Mouse (Mus musculus) cerebellum, postnatal 4 days (tissue): Measurements from ENCODE around the gene Plekha6.

Experiments
- DNase-seq, 2 experiments: peaks; one replicate each; pipeline ENCODE4 v3.0.0; 2022; ENCODE audit warnings: low spot score in 2 of 2, mixed read lengths in 1 of 2

Plekha6 gene

GRCm38 (mm10) chr1:133214672-133215359, 50.8 kb downstream of the Plekha6 start:
- DNase-seq, result no peak

- no peak for DNase-seq
Measured at GRCm38 (mm10) chr1:133215360-133215700, 51.3 kb downstream of the Plekha6 start.

DNA sequence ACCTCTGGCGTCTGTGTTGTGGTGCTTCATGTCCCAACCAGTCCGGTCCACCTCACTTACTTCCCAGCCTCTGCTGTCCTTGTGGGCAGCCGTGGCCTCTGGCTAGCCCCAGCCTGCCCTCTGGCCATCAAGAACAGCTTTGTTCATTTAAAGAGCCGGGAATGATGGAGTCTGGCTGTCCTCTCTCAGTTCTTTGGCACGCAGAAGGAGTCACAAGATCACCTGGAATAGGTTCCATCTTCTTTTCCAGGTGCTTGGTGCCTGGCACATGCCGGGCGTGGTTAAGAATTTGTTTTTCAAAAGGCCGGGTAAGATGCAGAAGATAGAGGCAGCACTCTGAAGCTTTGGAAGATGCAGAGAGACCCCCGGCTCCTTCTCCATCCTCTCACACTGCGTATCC, 51.7 kb downstream of the Plekha6 start:
- DNase-seq, result no peak

DNA sequence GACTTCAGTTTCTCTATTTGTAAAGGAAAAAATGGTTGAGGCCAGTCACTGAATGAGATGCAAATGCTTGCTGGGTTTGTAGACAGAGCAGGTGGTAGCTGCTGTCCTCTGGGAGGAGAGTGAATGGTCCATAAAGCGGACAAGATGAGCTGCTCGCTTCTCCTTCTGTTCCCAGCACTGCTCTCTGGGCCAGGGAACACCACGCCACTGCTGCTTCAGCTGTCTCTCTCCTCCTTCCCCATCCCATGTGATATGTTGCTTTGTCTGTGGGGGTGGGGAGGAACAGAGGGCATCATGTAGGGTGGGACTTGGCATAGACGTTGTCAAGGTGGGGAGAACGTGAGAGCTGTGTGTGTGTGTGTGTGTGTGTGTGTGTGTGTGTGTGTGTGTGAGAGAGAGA, 53.0 kb downstream of the Plekha6 start:
- DNase-seq, result peak in 1 of 2 experiments; percentile 47

GRCm38 (mm10) chr1:133219106-133219505, 55.1 kb downstream of the Plekha6 start:
- no peak for DNase-seq

- DNase-seq, result no peak
Measured at GRCm38 (mm10) chr1:133221459-133221858, 57.4 kb downstream of the Plekha6 start.

GRCm38 (mm10) chr1:133222445-133222995, 58.5 kb downstream of the Plekha6 start:
- no peak for DNase-seq

DNA sequence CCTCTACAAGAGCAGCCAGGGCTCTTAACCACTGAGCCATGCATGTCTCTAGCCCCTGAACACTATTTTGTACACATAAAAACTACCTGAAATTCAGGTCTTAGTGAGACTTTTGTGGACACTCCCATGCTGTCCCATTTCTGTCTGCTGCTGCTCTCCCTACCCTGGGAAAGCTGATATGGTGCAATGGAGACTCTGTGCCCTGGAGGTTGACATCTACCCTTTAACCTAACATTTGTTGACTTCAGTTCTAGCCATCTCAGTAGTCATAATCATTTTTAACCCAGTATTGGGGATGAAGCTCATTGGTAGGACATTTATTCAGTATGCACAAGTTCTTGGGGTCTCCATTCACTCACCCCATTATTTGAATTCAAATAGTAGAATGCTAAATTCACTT, 60.7 kb downstream of the Plekha6 start:
- DNase-seq, result no peak

- no peak for DNase-seq
Measured at GRCm38 (mm10) chr1:133225137-133225536, 61.1 kb downstream of the Plekha6 start.

DNA sequence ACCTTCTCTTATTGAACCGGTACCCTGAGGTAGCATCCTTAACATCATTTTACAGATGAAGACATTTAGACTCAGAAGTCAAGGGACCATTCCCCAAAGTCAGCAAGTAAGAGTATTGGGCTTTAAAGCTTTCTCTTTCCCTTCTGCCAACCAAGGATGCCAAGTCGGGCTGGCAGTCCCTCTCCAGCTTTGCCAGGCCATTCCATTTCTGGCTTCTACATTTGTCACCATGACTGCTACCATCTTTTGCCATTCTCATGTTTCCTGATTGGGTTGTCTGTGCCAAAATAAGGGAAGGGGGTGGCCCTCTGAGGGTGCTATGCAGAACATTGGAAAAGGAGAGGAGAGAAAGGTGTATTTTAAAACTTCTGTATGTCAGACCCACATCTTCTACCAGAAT, 61.6 kb downstream of the Plekha6 start:
- no peak for DNase-seq

GRCm38 (mm10) chr1:133225963-133226660, 62.1 kb downstream of the Plekha6 start:
- DNase-seq, result peak in 1 of 2 experiments; percentile 39

- peak in 1 of 2 experiments; percentile 64 for DNase-seq
Measured at GRCm38 (mm10) chr1:133226928-133227327, 62.9 kb downstream of the Plekha6 start.

GRCm38 (mm10) chr1:133227378-133227777, 63.4 kb downstream of the Plekha6 start:
- no peak for DNase-seq

- no peak for DNase-seq
Measured at GRCm38 (mm10) chr1:133228809-133229487, 64.9 kb downstream of the Plekha6 start.

- no peak for DNase-seq
Measured at GRCm38 (mm10) chr1:133231523-133232193, 67.6 kb downstream of the Plekha6 start.

DNA sequence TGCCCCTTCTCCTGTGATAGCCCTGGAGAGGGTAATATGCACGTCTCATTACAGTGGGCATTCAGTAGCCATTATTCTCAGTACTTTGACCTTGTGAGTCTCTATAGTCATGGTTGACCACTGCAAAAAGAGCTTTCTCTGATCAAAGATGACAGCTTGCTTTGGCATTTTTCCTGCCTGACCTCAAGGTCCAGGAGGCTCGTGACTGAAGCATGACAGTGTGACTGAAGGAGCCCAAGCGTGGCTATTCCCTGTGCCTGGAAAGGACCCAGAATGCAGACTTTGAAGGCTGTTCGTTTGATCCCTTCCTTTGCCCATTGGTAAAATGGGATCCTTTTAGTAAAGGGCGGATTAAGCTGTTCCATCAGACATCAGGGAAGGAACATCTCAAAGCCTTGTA, 71.9 kb downstream of the Plekha6 start:
- no peak for DNase-seq

- DNase-seq, result no peak
Measured at GRCm38 (mm10) chr1:133236693-133237440, 72.9 kb downstream of the Plekha6 start.

DNA sequence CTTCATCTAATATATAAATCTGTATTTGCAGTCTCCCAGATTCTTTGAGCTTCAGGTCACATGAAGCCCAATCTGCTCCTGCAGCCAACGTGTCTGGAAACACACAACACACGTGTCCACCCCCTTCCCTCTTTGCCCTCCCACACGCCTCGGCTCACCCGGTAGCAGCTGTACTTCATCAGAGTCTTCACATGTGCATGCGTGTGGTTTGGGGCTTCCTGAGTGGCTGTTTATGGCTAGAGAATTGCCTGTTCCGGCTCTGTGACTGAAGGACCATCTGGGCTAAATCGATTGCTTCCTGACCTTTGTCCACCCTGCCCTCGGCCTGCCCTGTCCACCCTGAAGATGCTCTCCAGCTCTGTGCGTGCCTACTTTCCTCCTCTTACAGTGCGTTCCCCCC, 73.7 kb downstream of the Plekha6 start:
- DNase-seq, result no peak

GRCm38 (mm10) chr1:133239121-133239812, 75.3 kb downstream of the Plekha6 start:
- no peak for DNase-seq

DNA sequence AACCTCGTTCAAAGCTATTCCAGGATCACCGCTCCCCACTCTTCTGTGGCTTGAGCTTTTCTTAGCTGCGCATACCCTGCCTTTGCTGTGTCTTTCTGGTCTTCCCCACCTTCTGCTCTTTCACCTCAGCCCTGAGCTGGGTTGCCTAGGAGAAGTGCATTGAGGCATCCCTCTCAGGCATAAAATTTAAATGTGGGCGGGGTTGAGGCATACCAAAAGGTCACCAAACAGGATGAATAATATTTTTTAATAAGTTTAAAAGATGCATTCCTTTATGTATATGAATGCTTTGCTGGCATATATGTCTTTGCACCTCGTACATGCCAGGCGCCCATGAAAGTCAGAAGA, 75.8 kb downstream of the Plekha6 start:
- DNase-seq, result no peak

GRCm38 (mm10) chr1:133240881-133241280, 76.9 kb downstream of the Plekha6 start:
- DNase-seq, result no peak
